Mouse (Mus musculus) small intestine, adult 2 months (tissue): ENCODE data around the gene Spo11. TPM values are rescaled to one million over a fixed set of nuclear protein-coding genes. Genes with fewer than 3 reads are reported as not detected.

Experiments used
- H3K27ac ChIP-seq: fragments of 200-500 bp; 2 replicates; pipeline ENCODE4 v1.5.1; 2012; ENCODE audit warnings: low read depth, low read length, control low read depth, inconsistent platforms; ENCODE audit not compliant: insufficient read depth
- H3K27me3 ChIP-seq: fragments of 200-500 bp; 2 replicates; pipeline ENCODE4 v1.6.1; 2012; ENCODE audit warnings: mild to moderate bottlenecking, moderate library complexity, low read length, inconsistent platforms; ENCODE audit not compliant: control insufficient read depth, insufficient read depth
- H3K36me3 ChIP-seq: fragments of 200-500 bp; 2 replicates; pipeline ENCODE4 v1.6.1; 2012; ENCODE audit warnings: mild to moderate bottlenecking, low read length, control low read depth, inconsistent platforms; ENCODE audit not compliant: control insufficient read depth, insufficient read depth
- H3K4me1 ChIP-seq: fragments of 200-500 bp; 2 replicates; pipeline ENCODE4 v1.6.1; 2012; ENCODE audit warnings: low read length, inconsistent platforms, mixed read lengths; ENCODE audit not compliant: control insufficient read depth, insufficient read depth, insufficient read length
- H3K4me3 ChIP-seq: fragments of 200-500 bp; 2 replicates; pipeline ENCODE4 v1.5.1; 2012; ENCODE audit warnings: low read depth, mild to moderate bottlenecking, control low read depth, inconsistent platforms, low read length, moderate library complexity
- CTCF ChIP-seq: fragments of 200-500 bp; IDR thresholded peaks from 2 replicates; pipeline ENCODE4 v1.5.1; 2012; ENCODE audit warnings: low read depth, mild to moderate bottlenecking, control low read depth, inconsistent platforms, low read length, moderate library complexity, mixed read lengths; ENCODE audit not compliant: insufficient replicate concordance, insufficient read length; ENCODE audit errors: extremely low read depth
- POLR2A ChIP-seq: fragments of 200-500 bp; IDR thresholded peaks from 2 replicates; pipeline ENCODE4 v1.6.1; 2012; ENCODE audit warnings: low read depth, mild to moderate bottlenecking, control low read depth, inconsistent platforms, low read length, moderate library complexity
- whole genome bisulfite sequencing: fragments of 180-500 bp; shearing (Covaris S2); methylation state at CpG from one replicate; pipeline ENCODE4 v1.1.7; 2018; 5-methylcytosine and 5-hydroxymethylcytosine counted together
- polyA plus RNA-seq: library from polyadenylated mRNA; depleted of rRNA; stranded (reverse); fragments of >200 nt; gene quantifications from 2 replicates; pipeline ENCODE4 v1.2.3, GENCODE M21; 2012

Gene Spo11
- polyA plus RNA-seq, 1 experiment: 0.25 TPM

DNA sequence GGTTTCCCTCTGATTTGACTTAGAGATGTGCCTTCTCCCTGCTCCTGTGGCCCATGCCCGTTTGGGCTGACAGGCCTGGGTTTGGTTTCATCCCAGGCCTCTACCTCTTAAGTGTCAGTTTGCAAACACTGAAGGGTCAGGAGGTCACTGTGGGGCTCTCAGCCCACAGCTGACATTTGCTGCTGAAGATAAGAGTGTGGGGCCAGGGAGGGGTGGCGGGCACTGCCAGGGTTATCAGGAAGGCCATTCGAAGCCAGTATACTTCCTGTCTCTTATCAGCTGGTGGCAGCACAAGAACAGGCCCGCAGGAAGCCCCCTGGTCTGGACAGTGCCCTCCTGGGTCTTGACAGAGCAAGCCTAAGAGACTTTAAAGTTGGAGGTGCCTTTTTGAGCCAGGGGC lies 57.5 kb downstream of the Spo11 start:
- no peak overlapping the region for H3K4me3 ChIP-seq
- H3K36me3 ChIP-seq: peaks cover 17% of the 10 kb centered on the region; the same call in 1 of the 2 replicates
- H3K4me1 ChIP-seq: peaks cover 25% of the 10 kb centered on the region
- no peak overlapping the region for H3K27ac ChIP-seq
- 37% methylated on average over 4 of the region's 4 CpGs for WGBS
- no peak for TF ChIP-seq CTCF
- no peak for TF ChIP-seq POLR2A
- H3K27me3 ChIP-seq: no peaks in the 10 kb centered on the region

GRCm38 (mm10) chr2:173035653-173036052 lies 58.2 kb downstream of the Spo11 start:
- Histone ChIP-seq H3K27ac (no peak overlapping the region), H3K4me3 (no peak overlapping the region), H3K27me3 (no peaks in the 10 kb centered on the region), H3K4me1 (peaks cover 19% of the 10 kb centered on the region), H3K36me3 (peaks cover 17% of the 10 kb centered on the region; the same call in 1 of the 2 replicates)
- TF ChIP-seq POLR2A: no peak
- TF ChIP-seq CTCF: no peak
- 86% methylated on average over 5 of the region's 5 CpGs for WGBS

DNA sequence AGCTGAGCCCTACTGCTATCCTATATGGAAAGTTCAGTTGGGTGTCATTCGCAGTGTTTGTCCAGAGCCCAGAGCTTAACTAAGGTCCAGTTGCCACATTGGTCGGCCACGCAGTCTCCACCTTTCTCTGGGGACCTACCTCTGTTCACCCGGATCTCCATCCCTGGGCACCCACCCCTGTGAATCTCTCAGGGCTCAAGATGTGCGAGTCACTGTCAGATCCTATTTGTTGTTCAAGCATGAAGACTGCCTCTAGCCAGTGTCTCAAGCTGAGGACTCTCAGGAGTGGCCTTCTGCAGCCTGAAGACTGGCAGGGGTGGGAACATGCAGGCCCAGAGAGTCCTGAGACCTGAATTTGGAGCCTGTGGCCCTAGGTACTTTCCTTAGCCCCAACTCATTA lies 58.6 kb downstream of the Spo11 start:
- Histone ChIP-seq H3K4me3 (no peak overlapping the region), H3K27ac (no peak overlapping the region), H3K36me3 (peaks cover 17% of the 10 kb centered on the region; the same call in 1 of the 2 replicates), H3K27me3 (no peaks in the 10 kb centered on the region), H3K4me1 (peaks cover 15% of the 10 kb centered on the region)
- WGBS: 87% methylated on average over 5 of the region's 5 CpGs
- TF ChIP-seq CTCF (no peak), POLR2A (no peak)

GRCm38 (mm10) chr2:173036611-173037010 lies 59.1 kb downstream of the Spo11 start:
- TF ChIP-seq CTCF (no peak), POLR2A (no peak)
- peaks cover 13% of the 10 kb centered on the region; the same call in 1 of the 2 replicates for H3K36me3 ChIP-seq
- 61% methylated on average over 4 of the region's 4 CpGs for WGBS
- H3K4me1 ChIP-seq: peaks cover 14% of the 10 kb centered on the region
- H3K27me3 ChIP-seq: no peaks in the 10 kb centered on the region
- H3K27ac ChIP-seq: no peak overlapping the region
- H3K4me3 ChIP-seq: no peak overlapping the region

DNA sequence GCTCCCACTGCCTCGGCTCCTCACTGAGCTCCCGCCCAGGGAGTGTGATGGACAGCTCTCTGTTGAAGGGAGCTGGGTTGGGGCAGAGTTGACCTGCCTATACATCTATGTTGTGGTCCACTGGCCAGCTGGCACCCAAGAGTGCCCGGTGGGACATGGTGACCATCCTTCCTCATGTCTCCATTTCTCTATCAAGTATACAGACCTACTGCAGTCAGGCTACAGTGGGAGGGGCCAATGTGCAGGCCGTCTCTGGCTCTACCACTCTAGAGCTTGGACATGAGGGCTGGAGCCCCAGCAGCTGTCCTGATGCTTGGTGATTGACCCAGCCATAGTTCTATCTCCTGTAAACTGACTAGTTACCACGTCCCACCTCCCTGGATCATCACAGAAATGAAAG lies 59.8 kb downstream of the Spo11 start:
- TF ChIP-seq POLR2A: no peak
- no peak for TF ChIP-seq CTCF
- no peaks in the 10 kb centered on the region for H3K27me3 ChIP-seq
- peaks cover 10% of the 10 kb centered on the region for H3K4me1 ChIP-seq
- peaks cover 12% of the 10 kb centered on the region; the same call in 1 of the 2 replicates for H3K36me3 ChIP-seq
- no peak overlapping the region for H3K4me3 ChIP-seq
- WGBS: 66% methylated on average over 5 of the region's 5 CpGs
- H3K27ac ChIP-seq: no peak overlapping the region

- 41% methylated on average over 7 of the region's 7 CpGs for WGBS
- H3K4me3 ChIP-seq: no peak overlapping the region
- no peak for TF ChIP-seq POLR2A
- TF ChIP-seq CTCF: no peak
- peaks cover 10% of the 10 kb centered on the region for H3K4me1 ChIP-seq
- peaks cover 12% of the 10 kb centered on the region; the same call in 1 of the 2 replicates for H3K36me3 ChIP-seq
- H3K27ac ChIP-seq: no peak overlapping the region
- no peaks in the 10 kb centered on the region for H3K27me3 ChIP-seq
Measured at GRCm38 (mm10) chr2:173037827-173038607, 60.5 kb downstream of the Spo11 start.

DNA sequence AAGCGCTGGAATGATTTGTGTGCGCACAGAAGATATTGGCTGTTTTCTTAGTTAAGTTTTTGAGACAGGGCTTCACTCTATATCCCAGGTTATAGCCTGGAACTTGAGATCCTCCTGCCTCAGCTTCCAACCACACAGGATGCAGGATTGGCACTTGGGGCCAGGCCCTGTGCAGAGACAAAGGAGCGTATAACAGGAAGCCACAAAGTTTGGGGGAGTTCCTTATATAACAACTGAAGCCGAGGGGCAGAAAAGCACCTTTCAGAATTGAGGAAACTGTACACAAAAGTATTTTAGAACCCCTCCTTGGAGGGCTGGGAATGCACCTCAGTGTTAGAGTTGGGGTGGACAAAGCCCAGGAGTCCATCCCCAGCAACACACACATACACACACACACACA lies 61.5 kb downstream of the Spo11 start:
- Histone ChIP-seq H3K4me1 (peaks cover 7% of the 10 kb centered on the region), H3K27ac (no peak overlapping the region), H3K27me3 (no peaks in the 10 kb centered on the region), H3K4me3 (no peak overlapping the region), H3K36me3 (peaks cover 5% of the 10 kb centered on the region; the same call in 1 of the 2 replicates)
- TF ChIP-seq POLR2A: no peak
- no peak for TF ChIP-seq CTCF
- WGBS: 86% methylated on average over 4 of the region's 4 CpGs
